Mouse (Mus musculus) adrenal gland, adult 8-10 months (tissue): ENCODE results near the gene Herpud2. TPM values are rescaled to one million over a fixed set of nuclear protein-coding genes. Genes with fewer than 3 reads are reported as not detected.

ENCODE experiments used
- DNase-seq: peaks from one replicate; pipeline ENCODE4 v3.0.0; 2022
- total RNA-seq, 4 experiments: library from RNA; stranded (reverse); gene quantifications; 2 replicates each; pipeline ENCODE4 v1.2.4; 2022

Herpud2 gene
- 10 to 100 TPM; 48.3 to 54.6 (median 52.4) TPM for total RNA-seq

DNA sequence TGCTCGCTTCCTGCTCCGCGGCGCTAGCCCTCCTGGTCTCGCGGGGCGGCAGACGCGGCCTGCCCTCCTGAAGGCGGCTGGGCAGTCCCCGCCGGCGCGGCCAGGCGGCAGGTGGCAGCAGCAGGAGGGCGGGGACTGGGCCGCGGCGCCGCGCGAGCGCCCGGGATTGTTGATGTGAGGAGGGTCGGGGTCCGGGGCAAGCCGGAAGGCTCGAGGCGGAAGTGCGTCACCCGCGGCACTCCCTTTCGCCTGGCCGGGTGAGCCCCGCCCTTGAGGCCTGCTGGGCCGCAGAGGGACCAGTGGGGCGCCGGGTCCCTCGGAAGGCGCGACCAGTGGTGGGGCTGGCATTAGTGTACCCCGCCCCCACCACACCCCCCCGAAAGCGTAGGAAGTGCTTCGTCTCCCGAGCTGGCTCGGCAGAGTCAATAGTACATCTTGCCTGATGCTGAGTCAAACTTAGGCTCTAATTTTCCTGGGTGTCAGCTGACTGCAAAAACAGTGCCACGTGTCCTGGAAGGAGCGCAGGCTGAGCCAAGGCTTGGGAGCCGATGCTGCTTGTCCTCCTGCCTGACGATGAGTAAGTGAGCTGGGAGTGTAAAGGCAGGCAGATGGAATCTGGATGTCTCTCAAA is at the start of gene Herpud2:
Herpud2 (minus strand) TSS at position 210 of the 631 bp plus-strand sequence.
- peak; percentile 93 for DNase-seq

DNA sequence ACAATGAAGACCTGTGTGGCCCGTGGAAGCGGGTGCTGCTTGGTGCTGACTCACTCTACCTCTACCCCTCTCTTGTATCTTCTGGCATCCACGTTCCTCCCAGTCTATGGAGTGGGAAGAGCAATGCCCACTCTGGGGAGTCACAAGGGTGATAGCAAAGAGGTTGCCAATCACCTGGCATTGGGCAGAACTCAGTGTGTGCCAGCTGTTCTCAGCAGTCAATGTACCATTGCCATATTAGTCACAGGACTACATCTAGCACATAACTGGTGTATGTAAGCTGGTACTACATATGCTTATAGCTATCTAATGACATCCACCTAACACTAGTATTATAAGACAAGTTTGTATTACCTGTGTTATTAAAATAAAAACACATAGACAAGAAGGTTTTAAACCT is 49.4 kb upstream of the Herpud2 start:
- DNase-seq = no peak

DNA sequence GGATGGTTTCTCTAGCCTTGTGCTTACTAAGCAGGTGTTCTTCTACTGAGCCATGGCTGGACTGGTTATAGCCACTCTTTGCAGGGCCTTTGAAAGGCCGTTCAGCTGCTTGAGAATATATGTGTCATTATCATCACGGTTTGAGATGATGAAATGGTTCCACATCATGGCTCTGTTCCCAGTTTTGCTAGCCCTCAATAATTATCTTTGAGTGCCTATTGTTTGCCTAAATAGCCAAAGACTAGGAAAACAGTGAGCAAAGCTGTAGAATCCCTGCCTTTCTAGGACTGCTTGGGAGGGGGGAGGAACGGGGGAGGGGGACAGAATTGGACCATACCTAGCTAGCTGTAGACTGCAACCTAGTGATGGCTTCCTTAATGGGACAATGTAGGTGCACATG is 48.5 kb upstream of the Herpud2 start:
- DNase-seq = no peak

DNA sequence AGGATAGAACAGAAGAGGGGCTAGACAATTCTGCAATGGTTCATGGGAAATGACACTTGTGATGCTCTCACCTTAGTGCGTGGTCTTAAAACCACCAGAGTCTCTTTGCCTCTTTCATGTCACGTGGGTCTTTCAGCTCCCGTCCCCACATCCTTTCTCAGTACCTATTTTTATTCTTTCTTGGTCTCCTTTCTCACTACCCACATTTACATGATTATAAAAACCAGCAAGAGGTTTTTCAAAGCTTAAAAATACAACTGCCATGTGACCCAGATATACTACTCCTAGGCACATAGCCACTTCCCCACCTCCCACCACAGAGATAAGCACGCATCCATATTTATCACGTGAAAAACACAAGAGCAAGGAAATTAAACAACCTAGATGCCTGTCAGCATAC is 45.1 kb upstream of the Herpud2 start:
- no peak for DNase-seq

DNA sequence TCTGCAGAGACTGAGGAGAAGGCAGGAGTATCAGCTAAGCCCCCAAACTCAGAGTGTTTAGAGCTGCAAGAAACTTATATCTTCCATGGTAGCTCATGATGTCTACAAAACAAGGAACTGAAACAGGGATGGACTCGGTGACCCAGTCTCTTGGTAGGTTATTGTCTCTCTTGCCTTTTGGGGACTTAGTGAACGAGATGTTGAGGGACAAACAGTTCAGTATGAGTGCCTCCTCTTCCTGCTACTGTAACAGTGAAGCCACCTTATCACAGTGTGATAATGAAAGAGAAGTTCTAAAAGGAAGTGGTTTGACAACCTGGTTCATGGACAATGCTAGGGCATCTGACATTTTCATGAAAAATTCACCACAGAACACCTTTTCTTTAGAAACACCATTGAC is 40.0 kb upstream of the Herpud2 start:
- no peak for DNase-seq

DNA sequence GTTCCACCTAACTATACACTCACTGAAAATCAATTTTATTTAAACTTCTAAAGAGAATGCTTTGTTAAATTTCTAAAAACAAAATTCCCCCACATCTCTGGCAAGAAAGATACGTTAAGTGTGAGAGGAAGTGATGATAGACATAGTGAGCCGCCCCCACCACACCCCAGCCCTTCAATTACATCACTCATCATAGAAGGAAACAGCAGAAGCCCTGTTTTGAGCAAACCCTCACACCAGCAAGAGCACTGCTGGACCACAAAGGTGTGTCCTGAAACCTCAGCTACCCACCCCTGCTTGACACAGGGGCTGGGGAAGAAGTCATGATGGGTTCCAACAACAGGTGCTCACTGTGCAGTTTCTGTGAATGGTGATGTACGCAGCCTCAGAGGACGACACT is 34.9 kb upstream of the Herpud2 start:
- DNase-seq = no peak

DNA sequence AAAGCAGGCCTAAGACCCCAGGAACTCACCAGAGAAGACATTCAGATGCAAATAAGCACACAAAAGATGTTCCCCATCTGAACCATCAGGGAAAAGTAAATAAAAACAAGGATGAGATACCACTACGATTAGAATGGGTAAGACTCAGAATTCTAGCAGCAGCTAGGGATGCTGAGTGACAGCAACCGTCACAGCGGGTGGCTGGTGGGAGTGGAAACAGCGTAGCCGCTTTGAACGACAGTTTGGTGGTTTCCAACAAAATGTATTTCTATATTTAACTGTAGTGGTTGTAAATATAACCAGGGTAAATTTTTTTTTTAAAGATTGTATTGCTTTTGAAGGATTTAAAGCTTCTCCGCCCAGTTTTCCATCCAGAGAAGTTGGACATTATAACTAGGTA is 34.2 kb upstream of the Herpud2 start:
- DNase-seq = no peak

DNA sequence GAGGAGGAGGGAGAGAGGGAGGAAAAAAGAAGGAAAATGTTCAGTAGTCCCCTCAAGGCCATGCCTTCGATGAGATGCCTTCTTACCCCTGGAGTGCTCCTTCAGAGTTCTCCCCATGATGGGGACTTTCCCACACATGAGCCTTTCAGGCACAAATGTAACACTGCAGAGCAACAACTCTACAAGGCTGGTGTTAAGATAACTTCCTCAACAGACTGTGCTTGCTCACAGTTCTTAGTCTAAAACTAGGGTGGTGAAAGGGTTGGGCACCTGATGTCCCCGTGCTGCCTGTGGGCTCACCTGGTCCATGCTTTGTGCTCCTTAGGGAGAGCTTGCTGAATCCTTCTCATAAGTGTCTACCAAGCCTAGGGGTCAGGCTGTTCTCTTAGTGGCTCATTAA is 33.0 kb upstream of the Herpud2 start:
- DNase-seq = no peak

DNA sequence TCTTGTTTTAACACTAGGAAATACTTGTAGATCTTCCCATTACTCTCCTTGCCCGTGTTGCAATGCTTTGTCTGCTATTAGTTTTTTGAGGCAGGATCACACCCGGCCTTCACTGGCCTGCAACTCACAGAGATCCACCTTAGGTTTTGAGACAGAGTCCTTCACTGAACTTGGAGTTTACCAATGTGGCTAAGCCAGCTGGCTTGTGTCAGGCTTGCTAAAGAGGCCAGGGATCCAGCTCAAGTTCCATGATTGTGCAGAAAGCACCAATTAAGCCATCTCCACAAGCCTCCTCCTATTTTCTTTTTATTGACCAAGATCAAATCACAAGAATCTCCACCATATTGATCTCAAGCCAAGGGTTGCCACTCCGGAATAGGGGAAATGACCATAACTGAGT is 26.4 kb upstream of the Herpud2 start:
- DNase-seq = no peak

DNA sequence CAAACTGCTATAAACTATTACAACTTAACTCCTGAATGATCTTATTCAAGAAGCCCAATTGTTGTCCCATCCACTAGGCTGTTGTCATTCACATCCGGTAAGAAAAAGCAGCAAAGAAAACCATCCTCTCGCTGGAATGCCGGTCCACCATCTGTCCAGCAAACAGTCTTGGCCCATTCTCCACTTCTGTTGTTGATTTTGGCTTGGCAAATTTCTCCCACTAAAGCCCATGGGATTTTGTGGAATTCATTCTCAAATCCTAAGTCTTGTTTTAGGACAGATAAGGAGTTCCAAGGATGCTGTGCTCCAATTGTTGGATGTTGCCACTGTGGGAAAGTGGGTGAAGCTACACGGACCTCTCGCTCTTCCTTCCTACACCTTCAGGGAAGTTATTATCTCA is 25.6 kb upstream of the Herpud2 start:
- no peak for DNase-seq

DNA sequence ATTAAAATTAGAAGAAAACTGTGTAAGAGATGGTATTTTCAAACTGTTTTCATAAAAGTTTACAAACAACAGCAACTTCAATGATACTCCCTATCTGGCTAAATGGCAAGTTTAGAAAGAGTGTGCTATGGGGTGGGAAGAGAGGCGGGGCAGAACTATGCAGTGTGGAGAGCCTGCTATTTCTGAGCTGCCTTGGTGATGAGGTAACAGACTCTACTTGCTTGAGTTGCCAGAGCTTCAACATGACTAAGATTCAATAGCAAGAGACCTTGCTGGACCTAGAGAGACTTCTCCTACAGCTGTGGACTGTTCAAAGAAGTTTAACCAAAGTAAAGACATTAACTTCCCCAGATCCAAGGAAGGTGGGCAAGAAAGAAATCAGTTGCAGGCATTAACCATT is 24.9 kb upstream of the Herpud2 start:
- no peak for DNase-seq

DNA sequence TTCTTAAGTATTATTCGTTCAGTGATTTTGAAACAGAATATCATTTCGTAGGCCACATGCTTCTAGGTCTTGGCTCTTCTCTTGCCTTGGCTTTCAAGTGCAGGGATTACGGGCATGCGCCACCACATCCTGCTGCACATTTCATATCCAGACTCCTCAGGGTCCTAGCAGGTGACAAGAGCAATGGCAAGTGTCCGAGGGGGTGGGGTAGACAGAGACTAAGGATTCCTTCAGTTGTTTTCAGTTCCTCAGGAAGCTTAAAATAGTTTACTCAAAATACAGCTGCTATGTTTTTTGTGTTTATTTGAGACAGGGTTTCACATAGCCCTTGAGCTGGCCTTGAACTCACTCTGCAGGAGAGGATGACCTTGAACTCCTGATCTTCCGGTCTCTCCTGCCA is 24.4 kb upstream of the Herpud2 start:
- no peak for DNase-seq

DNA sequence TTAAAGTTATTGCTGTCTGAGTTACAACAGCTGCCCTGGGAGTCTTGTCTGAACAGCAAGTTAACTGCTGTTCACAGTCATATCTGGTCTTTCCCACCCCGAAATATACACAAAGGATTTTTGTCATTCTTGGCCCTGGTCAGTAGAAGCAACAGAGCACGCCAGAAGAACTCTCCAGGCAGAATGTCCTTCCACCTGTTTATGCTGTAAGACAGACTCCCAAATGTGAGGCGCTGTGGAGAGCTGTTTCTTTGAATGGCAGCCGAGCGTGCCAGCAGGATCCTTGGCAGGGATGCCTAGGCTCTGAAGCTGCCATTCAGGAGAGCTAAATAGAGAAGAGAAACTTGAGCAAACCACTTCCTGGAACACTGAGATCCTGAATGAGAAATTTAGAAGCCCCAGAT is 23.4 kb upstream of the Herpud2 start:
- DNase-seq = peak; percentile 38

DNA sequence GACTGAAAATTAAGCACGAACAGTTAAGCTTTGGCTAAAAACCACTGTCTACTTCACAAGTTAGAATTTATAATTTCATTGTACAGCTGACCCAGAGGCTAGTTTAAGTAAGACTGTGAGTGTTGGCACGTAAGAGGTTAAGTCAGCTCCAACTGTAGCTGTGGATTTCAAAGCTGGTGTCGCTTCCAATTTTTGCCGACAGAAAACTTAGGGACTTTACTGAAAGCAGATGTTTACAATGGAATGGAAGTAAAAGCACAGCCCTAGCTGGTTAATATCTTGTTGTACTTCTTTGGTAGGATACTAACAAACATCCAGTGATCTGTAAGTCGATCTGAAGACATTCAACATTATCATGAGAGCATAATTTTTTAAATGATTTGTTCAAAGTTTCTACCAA is 23.0 kb upstream of the Herpud2 start:
- DNase-seq = no peak

DNA sequence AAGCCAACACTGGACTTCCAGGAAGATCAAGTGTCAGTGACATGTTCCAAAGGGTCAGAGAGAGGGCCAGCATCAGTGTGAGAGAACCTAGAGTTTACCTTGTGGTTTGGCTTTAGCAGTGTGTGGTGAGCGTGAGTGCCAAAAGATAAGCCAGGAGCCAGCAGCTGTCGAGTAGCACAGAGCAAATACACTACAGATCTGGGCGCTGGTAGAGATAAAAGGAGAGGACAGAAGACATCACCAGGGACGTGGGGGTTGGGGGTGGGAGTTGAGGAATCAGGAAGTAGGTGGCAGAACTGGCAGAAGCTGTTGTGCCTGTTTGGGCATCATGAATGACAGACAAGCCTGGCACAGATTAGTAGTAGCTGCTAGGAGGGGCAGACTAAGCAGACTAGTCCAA is 21.6 kb upstream of the Herpud2 start:
- no peak for DNase-seq

DNA sequence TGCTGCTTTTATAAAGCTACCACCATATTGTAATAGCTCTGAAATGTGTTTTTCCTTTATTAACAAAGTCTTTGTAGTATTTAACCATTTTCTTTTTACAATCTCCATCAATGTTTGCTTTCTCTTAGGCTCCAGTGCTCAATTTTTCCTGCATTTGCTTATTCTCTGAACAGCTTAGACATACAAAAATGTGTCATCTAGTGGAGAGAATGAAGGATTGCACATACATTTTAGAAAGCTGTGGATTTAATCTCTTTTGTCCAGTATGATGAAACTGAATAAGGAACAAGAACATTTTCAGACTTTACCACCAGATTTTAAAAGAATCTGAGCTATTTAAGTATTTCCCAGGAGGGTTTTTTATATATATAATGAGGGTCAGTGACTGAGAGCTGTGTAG is 18.0 kb upstream of the Herpud2 start:
- no peak for DNase-seq

DNA sequence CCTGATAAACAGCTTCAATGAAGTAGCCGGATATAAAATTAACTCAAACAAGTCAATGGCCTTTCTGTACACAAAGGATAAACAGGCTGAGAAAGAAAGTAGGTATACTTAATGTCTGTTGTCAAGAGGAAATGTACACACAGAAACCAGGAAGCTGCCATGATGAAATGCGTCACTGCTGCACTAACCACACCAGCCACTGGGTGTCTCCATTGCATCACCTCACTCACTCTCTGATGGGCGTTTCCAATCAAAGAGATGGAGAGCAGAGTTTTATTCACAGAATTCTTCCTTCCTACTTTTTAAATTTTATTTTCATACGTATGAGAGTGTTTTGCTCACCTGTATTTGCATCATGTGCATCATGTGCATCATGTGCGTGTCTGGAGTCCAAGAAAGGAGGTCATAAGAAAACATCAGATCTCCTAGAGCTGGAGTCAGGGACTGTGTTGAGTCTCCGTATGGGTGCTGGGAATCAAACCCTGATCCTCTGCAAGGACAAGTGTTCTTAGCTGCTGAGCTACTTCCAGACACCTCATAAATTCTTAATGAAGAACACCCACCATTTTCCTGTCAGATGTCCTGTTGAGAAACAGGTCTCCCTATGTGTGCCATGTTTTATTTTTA is 16.0 kb upstream of the Herpud2 start:
- DNase-seq = peak; percentile 46

DNA sequence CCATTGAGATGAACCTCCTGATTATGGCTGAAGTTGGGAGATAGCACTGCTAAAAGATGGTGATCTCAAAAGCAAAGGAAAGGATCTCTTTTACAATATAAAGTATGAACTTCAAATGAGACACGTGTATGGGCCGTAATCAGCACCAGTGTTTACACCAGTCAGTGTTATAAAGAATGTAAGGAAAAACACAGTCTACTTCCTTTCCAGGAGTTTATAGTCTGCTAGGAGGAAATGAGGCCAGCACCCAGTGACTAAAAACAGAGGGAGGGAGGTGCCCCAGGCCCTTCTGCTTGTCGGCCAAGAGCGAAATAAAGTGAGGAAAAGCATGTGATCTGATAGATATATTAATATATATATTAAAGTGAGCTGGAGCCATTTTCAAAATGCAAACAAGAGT is 6.6 kb upstream of the Herpud2 start:
- no peak for DNase-seq

DNA sequence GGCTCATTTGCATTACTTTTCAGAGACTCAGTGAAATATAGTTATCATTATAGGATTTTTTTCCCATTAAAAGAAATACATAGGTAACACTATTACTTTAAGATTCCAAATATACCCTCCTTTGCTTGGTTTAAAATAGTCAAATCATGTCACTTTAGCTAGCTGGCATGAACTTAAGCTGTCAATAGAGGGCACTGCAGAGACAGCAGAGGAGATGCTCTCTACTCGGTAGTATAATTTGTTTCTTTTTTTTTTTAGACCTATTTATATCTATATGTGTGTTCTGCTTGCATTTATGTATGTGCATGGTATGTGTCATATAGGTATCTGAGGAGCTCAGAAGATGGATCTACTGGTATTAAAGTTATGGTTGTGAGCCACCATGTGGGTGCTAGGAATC is 4.8 kb upstream of the Herpud2 start:
- DNase-seq = no peak

DNA sequence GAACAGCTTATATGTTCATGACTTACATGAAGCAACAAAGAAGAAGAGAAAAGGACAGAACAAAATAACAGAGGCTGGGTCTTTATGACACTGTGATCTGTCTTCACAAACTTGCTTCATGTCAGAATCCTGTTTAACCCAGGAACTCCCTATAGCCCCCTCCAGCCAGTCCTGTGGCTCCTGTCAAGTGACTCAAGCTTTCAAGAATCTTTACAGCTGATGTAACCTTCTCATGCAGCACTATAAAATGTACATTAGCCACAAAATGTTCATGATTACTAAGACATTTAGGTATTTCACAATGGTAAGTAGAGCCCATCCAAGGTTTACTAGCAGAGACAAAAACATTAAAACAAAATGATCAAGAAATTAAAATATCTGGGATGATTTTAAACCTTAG is 1.4 kb upstream of the Herpud2 start:
- no peak for DNase-seq

DNA sequence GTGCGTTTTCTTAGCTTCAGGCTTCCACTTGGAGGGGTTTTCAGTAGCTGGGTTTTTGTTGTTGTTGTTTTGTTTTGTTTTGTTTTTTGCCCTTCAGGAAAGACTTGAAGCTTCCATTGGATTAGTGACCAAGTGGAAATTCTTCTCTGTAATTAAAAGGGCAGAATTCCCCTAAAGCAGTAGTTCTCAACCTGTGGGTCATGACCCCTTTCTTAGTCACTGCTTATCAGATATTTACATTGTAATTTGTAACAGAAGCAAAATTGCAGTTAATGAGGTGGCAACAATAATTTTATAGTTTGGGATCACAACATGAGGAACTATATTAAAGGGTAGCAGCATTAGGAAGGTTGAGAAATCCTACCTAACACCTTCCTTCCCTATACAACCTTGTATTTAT is 837 bp upstream of the Herpud2 start:
- DNase-seq = no peak

DNA sequence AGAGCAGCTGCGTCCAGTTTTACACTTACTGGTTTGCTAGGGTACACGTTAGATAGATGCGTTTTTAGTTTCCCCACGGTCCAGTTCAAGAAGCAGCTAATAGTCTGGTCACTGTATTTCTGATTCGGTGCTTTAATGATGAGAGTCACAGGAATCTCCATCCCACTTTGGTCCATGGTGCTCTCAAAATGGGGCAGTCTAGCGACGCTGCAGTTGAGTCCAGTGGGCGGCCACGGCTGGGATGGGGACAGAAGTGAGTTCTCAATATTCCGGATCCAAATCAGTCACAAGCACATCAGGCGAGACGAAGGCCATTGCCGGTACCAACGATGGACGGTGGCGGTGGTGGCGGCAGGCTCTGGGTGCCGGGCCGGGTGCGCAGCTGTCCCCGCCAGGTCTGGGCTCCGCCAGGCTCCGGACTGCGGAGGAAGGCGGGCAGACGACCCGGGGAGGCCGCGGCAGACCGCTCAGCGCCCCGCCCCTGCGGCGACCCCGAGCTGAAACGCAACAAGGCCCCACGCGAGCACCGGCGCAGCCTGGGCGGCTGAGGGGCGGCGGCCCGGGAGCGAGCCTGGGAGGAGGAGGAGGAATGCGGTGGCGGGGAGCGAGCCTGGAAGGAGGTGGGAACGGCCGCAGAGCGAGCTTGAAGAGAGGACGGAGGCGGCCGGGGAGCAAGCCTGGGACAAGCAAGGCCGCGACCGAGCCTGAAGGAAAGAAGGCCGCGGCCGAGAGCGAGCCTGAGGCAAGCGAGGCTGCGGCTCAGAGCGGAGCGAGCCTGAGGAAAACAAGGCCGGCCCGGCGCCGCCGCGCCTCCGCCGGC is 619 bp downstream of the Herpud2 start:
- DNase-seq = peak; percentile 54

DNA sequence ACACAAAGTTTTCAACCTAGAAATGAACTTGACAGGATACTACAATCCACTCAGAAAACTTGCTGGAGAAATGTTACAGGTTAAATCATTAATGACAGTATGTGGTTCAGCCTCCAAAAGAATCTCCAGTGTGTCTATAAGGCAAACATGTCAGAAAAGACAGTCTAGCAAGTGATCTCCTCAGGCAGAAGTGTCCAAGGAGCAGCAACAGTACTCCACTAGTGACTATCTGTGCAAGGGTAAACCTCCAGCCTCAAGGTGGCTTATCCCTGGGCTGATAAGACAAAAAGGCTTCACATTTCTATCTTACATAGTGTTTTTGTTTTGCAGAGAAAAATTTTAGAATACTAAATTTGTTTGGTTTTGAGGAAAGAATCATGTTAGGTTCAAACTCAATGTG is 2.9 kb downstream of the Herpud2 start:
- no peak for DNase-seq

DNA sequence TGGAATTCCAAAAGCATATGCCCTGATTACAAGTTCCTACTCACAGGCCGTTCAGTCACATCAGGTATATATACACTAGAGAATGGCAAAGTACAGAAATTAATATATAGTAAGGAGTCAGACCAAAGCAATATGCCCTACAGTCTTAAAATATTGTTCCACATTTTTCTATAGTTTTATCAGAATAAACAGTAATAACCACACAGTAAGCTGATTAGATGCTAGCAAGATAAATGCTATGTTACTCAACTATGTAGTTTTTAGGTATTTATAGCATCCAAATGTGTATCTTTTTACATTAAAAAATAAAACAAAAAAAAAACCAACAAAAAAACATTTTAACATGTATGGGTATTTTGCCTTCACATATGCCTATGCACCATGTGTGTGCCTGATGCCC is 5.7 kb downstream of the Herpud2 start:
- DNase-seq = no peak
